Mouse (Mus musculus) ES-E14 (cell line): Measurements from ENCODE around the gene Asgr1.

Experiments used
- CHD2 ChIP-seq: IDR thresholded peaks from 2 replicates; pipeline ENCODE4 v1.6.1; 2014; ENCODE audit warnings: mild to moderate bottlenecking, low read depth, low read length, inconsistent platforms
- HCFC1 ChIP-seq: IDR thresholded peaks from 2 replicates; pipeline ENCODE4 v1.6.1; 2012; ENCODE audit warnings: low read length, inconsistent platforms, borderline replicate concordance; ENCODE audit not compliant: insufficient read depth
- MAFK ChIP-seq: IDR thresholded peaks from 2 replicates; pipeline ENCODE4 v1.6.1; 2014; ENCODE audit warnings: mild to moderate bottlenecking, low read depth, low read length, inconsistent platforms; ENCODE audit not compliant: insufficient read depth
- ZC3H11A ChIP-seq: IDR thresholded peaks from 2 replicates; pipeline ENCODE4 v1.6.1; 2012; ENCODE audit warnings: low read depth, mild to moderate bottlenecking, inconsistent platforms, low read length, borderline replicate concordance
- ZNF384 ChIP-seq: IDR thresholded peaks from 2 replicates; pipeline ENCODE4 v1.6.1; 2012; ENCODE audit warnings: low read depth, low read length, inconsistent platforms

DNA sequence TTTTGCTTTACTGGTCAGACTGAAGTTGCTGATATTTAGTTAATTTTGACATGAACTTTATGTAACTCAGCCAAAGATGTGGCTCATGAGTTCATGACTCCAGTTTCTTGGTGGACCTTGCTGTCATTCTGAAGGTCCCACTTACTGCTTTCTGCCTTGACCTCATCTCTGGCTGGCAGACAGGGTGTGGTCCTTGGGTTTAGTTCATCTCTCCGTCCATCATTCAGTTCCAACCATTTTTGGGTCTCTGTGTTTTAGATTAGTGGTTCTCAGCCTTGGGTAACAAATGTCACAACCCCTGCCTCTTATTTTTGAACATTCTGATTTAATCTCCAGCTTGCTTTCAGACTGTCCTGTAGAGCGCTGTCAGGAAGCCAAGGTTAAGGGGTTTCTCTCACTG lies 45.9 kb downstream of the Asgr1 start:
- no peak for TF ChIP-seq ZC3H11A
- no peak for TF ChIP-seq HCFC1
- no peak for TF ChIP-seq CHD2
- no peak for TF ChIP-seq ZNF384
- no peak for TF ChIP-seq MAFK
